Mouse (Mus musculus) CD4-positive helper T cell, adult 2 months (primary cell): ENCODE data around the gene Rtf1.

Experiments used
- DNase-seq: peaks from one replicate; pipeline ENCODE4 v3.0.0-alpha.2; 2012; ENCODE audit warnings: low read depth, missing footprints, low spot score

Rtf1 gene

GRCm38 (mm10) chr2:119730735-119731134, 55.9 kb downstream of the Rtf1 start:
- no peak for DNase-seq

DNA sequence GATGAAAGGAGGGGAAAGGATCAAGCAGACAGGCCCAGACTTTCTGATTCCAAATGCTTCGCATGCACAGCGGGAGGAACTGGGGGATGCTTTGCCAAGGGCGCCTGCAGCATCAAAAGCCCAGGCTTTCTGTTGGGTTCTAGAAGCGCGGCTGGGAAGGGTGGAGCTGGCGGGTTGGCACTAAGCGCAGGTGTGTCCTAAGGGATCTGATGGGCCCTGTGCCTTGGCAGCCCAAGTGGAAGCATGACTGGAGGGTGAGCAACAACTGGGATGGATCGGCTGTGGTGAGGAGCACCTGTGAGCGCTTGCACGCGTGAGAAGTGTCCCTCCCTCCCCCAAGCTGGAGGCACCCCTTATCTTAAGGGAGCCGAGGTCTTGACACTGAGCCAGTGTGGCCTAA, 62.3 kb downstream of the Rtf1 start:
- no peak for DNase-seq

DNA sequence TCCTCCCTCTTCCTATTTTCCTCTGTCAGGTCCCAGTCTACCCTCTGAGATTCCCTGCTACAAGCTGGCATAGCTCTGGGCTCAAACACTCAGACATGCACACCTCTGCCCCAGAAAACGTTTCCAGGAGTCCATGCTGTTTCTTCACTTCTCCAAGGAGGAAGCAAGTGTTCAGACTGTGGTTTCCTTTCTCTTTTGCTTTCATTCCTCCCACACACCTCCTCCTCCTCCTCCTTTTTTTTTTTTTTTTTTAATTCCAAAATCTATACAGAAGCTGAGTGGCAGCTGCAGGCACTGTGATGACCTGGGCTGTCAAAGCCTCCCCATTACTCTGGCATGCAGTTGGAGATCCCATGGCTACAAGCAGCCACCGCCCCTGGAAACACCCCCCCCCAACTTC, 65.7 kb downstream of the Rtf1 start:
- peak; percentile 16 for DNase-seq

DNA sequence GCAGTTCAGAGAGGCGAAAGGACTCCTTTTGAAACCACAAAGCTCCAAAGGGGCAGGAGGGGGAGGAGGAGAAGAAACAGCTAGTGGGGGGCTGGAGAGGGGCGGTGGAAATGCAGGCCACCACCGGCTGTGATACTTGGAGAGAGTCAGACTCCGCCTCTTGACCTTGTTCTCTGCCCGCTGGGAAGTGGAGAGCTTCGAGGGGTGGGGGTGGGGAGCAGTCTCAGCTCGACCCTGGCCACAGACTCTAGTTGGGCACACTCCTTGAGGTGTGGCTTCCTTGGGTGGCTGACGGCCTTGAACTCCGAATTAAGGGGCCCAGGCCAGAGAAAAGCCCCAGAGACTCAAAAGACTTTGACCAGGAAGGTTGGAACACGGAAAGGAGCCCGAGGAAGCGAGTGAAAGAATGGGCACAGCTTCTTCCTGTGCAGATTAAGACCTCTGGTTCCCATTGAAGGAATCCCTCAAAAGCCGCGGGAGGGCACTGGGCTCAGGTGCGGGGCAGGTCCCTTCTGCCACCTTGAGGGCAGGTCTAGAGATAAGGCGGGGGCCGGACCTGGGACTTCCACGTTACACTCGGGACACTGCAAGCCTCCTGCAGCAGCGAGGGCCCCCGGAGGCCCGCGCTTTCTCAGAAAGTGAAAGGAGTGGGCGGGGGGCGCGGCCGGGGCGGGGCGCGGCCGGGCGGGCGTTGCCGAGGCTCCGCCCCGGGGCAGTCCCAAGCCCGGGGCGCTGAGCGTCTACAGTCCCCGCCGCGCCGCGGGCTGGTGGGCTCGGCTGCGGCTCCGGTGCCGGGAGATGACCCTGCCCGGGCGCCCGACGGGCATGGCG, 66.9 kb downstream of the Rtf1 start, which contains the start of gene Itpka:
TSS of gene Itpka (plus strand) at position 757 of the 831 bp plus-strand sequence.
- peak; percentile 86 for DNase-seq

DNA sequence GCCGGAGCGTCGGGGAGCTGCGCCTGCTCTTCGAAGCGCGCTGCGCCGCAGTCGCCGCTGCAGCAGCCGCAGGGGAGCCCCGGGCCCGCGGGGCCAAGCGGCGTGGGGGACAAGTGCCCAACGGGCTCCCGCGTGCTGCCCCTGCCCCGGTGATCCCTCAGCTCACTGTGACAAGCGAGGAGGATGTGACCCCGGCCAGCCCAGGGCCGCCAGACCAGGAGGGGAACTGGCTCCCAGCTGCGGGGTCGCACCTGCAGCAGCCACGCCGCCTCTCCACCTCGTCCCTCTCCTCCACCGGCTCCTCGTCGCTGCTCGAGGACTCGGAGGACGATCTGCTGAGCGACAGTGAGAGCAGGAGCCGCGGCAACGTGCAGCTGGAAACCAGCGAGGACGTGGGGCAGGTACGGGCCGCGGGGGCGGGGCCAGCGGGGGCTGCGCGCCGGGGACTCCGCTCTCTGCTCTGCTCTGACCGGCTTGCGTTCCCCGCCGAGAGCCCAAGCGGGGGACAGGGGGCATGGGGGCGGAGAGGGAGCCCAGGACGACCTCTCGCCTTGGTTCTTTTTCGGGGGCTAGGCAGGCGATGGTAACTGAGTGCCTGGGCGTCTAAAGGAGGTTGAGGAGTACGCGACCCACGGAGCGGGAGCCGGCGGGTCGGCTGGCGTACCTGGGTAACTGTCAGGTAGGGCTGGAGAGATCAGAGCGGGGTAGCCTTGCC, 67.8 kb downstream of the Rtf1 start:
- DNase-seq, result peak; percentile 73

DNA sequence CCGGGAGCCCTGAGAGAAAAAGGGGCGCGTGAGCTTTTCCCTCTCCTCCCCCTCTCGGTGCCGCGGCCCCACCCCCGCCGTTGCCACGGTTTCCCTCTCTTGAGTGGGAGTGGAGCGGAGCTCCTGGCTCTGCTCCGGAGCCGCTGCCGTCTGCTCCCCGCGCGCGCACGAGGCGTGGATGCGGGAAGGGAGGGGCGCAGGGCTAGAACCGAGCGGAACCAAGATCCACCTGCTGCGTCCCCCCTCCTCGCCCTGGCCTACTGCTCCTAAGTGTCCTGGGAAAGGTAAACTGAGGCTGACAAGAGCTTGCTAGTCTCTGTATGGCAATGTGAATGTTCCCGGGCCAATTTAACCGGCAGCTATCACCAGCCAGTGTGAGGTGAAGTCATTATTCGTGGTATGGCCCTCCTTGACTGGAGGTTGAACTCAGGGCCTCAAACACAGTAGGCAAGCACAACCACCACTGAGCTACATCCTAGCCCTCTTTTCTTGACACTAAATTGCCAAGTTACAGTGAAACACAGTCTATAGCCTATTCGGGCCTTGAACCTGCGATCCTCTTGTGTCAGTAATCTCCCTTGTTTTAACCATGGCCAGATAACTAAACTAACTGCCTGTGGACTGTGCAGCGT, 68.4 kb downstream of the Rtf1 start:
- peak; percentile 41 for DNase-seq

DNA sequence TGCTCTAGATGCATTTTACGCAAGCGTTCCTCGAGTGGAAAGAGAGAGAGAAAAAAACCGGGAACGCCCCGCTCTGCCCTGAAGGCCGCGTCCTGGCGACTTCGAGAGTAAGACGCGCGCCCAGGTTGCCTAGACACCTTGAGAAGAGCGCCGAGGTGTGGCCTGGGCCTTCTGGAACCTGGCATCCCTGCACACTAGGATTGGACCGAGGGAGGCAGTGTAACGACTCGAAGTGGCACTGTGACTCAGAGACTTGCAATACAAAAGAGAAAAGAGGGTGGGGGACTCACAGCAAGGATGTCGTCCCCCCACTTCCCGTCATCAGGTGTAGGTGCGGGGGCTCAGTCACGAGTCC, 68.9 kb downstream of the Rtf1 start:
- no peak for DNase-seq

GRCm38 (mm10) chr2:119744163-119745111, 69.6 kb downstream of the Rtf1 start:
- peak; percentile 50 for DNase-seq

DNA sequence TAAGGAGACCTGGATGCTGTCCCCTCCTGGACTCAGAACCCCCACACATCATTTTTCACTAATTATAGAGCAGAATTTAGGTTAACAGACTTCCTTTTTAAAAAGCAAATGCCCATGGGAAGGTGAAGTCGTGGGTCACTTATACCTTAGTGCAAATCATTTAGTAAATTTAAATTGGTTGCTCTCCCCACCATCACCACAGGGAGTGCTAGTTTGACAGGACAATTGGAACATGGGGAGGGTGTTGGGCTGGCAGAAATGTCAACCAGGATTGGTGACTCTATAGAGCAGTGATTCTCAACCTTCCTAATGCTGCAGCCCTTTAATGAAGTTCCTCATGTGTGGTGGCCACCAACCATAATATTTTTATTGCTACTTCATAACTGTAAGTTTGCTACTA, 70.4 kb downstream of the Rtf1 start:
- DNase-seq, result no peak

DNA sequence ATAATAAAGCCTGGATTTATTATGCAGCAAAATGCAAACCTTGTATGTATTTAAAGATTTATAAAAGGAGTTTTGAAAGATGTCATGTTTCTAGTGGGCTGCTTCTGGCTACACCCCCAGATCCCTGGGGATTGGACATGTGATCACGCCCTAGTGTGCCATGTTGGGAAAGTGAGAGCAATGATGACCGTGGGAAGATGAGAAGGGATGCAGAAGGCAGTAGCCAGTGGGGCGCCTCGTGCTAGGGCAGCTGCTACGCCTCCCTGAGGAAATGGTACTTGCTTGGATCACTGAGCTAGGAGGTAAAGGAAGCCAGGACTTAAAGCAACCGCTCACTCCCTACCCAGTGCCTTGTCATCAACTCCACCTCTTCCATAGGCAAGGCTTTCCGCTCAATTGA, 72.7 kb downstream of the Rtf1 start:
- no peak for DNase-seq

- DNase-seq, result no peak
Observed at GRCm38 (mm10) chr2:119749260-119749659, 74.4 kb downstream of the Rtf1 start.

DNA sequence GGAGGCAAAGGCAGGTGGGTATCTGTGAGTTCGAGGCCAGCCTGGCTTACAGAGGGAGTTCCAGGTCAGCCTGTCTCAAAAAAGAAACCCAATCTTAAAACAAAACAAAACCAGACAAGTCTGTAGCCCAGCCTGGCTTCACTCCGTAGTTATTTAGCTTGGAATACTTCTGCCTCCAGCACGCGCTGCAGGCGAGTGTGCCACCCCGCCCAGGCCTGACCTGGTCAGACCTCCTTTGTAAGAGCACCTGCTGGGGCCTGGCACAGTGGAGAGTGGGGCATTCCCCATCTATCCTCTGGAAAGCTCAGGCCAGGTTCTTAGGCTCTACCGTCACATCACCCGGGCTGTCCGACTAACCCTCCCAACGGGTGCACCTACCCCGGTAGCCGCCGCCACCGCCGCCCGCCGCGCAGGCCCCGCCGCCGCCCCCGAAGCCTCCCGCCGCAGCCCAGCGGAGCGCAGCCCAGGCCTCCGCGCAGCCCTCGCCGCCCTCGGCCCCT, 82.8 kb downstream of the Rtf1 start:
- no peak for DNase-seq

DNA sequence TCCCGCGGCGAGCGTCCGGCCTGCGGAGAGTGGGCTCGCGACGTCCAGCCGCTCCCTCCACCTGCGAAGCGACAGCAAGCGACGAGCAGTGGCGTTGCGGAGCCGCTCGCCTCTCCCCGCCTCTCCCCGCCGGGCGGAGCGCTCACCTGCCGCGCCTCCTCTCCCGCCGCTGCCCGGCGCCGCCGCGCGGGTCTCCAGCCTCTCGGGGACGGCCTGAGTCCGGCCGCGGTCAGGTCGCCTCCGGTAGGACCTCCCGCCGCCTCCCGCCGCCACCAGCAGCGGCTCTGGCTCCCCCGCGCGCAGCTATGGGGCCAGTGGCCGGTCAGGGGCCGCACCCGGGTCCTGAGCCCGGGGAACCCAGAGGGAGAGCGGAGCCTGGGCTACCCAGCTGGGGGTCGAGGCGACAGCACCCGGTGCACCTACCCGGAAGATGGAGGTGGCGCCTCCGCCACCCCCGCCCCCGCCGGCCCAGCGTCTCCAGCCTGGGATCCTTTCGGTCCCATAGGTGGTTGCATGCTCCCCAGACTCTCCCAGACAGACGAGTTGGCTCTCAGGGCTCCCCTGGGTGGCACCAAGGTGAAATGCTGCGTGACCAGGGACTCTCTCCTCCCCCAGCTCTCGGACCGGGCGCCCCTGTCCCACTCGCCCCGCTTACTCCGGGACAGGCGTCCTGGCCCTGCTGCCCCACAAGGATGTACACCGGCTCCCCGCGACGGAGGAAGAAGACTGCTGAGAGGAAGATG, 83.4 kb downstream of the Rtf1 start:
- DNase-seq, result peak; percentile 32

DNA sequence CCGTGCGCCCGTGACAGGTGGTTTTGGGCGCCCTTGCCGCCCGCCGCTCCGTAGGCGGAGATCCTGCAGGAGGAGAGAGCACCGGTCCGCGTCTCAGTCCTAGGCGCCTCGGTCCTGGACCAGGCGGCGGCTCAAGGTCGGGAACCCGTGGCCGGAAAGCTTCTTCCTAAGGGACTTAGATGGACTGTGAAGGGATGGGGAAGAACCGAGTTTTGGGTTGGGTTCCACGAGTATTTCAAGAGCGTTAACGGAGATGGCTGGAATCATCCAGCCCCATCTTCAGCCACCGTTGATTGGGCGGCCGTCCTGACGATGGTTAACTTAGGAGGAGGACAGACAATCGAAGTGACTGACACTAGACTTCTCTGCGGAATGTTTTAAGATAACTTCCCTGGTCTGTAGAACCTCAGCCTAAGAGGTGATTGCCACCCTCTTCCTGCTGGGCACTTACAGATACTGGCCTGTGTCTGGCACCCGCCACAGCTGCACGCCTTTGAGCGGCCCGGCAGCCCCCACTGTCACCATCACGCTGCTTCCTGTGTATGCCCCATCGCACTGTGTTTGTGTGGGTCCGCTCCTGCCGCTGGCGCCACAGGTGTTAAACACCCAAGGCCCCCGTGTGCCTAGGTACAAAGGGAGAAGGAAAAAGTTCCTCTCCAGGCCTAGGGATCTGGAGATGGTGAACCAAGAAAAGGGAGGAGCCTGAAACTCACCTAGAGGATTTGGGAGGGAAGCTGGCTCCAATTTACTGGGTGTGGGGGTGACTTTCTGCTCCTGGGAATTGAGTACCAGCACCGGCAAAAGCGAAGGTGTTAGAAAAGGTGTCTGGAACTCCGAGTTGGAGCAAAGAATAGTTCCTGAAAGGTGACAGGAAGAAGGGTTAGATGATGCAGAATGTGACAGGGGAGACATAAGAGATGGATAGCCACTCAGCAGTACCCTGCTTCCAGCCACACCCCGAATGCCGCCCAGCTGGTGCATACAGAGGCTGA, 84.3 kb downstream of the Rtf1 start:
- no peak for DNase-seq

DNA sequence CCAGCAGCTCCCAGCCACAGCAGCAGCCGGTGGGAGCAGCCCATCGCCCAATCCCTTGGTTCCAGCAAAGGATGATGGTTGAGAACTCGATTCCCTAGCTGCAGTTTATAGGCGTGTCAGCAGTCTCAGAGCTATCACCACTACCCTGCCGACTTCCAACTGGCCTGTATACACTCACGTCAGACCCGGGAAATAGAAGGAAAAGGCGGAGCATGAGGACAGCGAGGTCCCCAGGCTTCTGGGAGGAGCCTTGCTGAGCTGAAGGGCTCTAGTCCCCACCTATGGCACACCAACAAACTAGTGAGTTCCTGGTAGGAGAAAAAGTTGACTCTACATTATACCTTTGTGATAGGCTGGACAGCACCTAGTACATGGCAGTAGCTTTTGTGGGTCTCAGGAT, 85.4 kb downstream of the Rtf1 start, which contains the start of gene Ltk:
TSS of gene Ltk (minus strand) at position 181 of the 400 bp plus-strand sequence.
- no peak for DNase-seq

DNA sequence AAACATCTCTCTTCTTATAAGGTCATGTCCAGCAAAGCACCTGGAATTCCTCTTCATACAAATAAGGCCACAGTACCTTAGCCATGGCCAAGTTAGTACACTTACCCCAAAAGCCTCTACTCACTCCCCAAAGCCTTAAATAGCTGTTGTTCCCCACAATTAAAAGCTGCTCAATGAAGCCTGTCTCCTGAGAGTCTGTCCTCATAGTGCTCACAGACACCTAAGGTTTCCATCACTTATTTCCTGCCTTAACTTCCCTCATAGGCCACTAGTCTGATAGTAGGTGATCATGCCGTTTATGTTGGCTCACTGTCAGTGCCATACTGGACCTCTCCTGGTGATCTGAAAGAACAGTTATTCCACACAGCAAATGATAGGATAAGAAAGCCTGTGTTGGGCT, 87.4 kb downstream of the Rtf1 start:
- DNase-seq, result no peak

DNA sequence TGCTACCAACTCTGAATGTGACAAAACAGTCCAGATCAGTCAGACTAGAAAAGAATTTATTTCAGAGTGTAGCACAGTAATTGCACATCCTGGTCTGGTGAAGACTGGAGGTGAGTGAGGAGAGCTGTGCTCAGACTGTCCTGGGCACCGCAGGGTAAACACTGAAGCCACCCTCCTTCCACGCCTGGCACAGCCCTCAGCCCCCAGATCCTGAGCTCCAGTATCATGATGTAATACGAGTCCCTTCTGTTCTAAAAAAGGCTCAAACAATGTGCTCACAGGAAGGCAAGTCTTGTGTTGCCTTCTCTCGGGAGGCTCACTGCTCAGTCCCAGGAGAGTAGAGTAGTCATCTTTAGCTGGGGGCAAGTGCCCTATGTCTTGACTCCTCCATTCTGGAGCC, 89.1 kb downstream of the Rtf1 start:
- DNase-seq, result no peak

GRCm38 (mm10) chr2:119767246-119767645, 92.4 kb downstream of the Rtf1 start:
- DNase-seq, result no peak
